Mouse (Mus musculus) limb, embryonic 12.5 days (tissue): ENCODE data around the gene Mmp14. TPM values are rescaled to one million over a fixed set of nuclear protein-coding genes. Genes with fewer than 3 reads are reported as not detected.

Source experiments
- ATAC-seq: fragments of 200-750 bp; cut with Nextera tagmentation; 2 replicates; pipeline ENCODE4 v1.8.0; 2017; ENCODE audit warnings: low read depth, moderate TSS enrichment; ENCODE audit not compliant: insufficient number of reproducible peaks, insufficient read depth, low FRiP score, low TSS enrichment
- H3K27ac ChIP-seq: fragments of 300-500 bp; sonication (generic); 2 replicates; pipeline ENCODE4 v1.5.1; 2016; ENCODE audit warnings: mild to moderate bottlenecking, moderate library complexity
- H3K27me3 ChIP-seq: fragments of 300-500 bp; sonication (generic); 2 replicates; pipeline ENCODE4 v1.6.1; 2016; ENCODE audit warnings: mild to moderate bottlenecking, moderate library complexity
- H3K36me3 ChIP-seq: fragments of 300-500 bp; sonication (generic); 2 replicates; pipeline ENCODE4 v1.6.1; 2016; ENCODE audit warnings: mild to moderate bottlenecking, moderate library complexity
- H3K4me1 ChIP-seq: fragments of 300-500 bp; sonication (generic); replicated peaks from 2 replicates; pipeline ENCODE4 v1.6.1; 2016
- H3K4me2 ChIP-seq: fragments of 300-500 bp; sonication (generic); 2 replicates; pipeline ENCODE4 v1.6.1; 2016; ENCODE audit warnings: mild to moderate bottlenecking, moderate library complexity
- H3K4me3 ChIP-seq: fragments of 300-500 bp; sonication (generic); replicated peaks from 2 replicates; pipeline ENCODE4 v1.5.1; 2016; ENCODE audit warnings: mild to moderate bottlenecking
- H3K9ac ChIP-seq: fragments of 300-500 bp; sonication (generic); replicated peaks from 2 replicates; pipeline ENCODE4 v1.6.1; 2016; ENCODE audit warnings: mild to moderate bottlenecking, moderate library complexity
- H3K9me3 ChIP-seq: fragments of 300-500 bp; sonication (generic); 2 replicates; pipeline ENCODE4 v1.6.1; 2016; ENCODE audit warnings: mild to moderate bottlenecking, moderate library complexity
- WGBS: fragments of 180-500 bp; shearing (Covaris S2); methylation state at CpG from one replicate; pipeline ENCODE4 v1.1.7; 2016; 5-methylcytosine and 5-hydroxymethylcytosine counted together
- polyA plus RNA-seq: library from polyadenylated mRNA; unstranded; fragments of >200 nt; fragmentation: Nextera tagmentation; extraction: Ambion mirVana; gene quantifications from 2 replicates; pipeline ENCODE4 v1.2.1, GENCODE M21; 2016

Gene Mmp14
- polyA plus RNA-seq, 1 experiment from 2014 or later: 149 TPM

DNA sequence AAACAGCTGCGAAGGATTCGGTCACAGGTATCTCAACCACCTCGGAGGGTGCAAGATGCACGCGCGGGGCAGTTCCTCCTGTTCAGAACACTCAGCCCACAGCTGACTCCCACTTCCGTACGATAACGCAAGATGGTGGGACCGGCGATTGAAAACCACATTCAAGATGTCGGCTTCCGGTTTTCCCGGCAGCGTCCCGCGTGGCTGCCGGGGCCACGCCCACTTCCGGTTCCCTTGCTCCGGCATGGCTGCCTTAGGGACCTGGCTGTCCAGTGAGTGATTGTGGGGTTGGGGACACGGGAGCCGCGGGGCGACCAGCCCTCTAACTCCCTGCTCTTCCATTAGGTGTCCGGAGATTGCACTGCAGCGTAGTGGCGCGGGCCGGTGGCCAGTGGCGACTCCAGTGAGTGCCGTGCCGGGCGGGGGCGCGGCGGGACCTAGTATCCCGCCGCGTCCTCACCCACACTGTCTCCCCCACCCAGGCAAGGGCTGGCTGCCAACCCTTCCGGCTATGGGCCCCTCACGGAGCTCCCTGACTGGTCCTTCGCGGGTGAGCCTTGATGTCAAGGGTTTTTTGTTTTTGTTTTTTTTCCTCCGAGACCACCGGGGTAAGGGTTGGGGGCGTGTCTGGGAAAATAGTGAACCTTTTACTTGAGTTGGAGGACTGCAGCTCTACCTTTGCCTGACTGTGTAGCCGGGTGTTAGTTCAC is 4.6 kb upstream of the Mmp14 start, which contains the start of gene Mrpl52:
TSS of gene Mrpl52 (plus strand) at position 221 of the 710 bp plus-strand sequence.
- Histone ChIP-seq H3K27ac (peak within 1 kb of the TSS; percentile 91), H3K27me3 (no peaks in the 10 kb centered on the region), H3K9me3 (0 out of 2 replicates have a peak, but pooled peaks cover 4% of the 10 kb centered on the region), H3K36me3 (peaks cover 18% of the 10 kb centered on the region), H3K4me1 (peaks cover 19% of the 10 kb centered on the region), H3K9ac (peak within 1 kb of the TSS; percentile 81), H3K4me2 (peak within 1 kb of the TSS; percentile 66), H3K4me3 (peak within 1 kb of the TSS; percentile 86)
- peak; percentile 81 for ATAC-seq
- WGBS: under 1% methylated on average over 48 of the region's 48 CpGs

DNA sequence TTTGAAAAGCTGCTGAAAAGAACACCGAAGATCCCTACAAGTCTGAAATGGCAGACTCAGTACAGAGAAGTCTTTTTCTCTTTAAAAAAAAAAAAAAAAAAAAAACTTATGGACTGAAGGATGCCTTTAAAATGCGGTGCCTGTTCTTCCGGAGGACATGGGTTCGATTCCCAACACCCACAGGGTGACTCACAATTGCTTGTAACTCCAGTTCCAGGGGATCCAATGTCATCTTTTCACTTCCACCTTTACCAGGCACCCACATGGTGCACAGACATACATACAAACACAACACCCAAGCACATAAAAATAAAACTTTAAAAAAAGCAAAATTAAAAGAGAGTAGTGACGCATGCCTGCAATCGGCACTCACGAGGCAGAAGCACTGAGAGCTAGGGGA is 3.7 kb upstream of the Mmp14 start:
- H3K9ac ChIP-seq: no peak overlapping the region
- H3K9me3 ChIP-seq: 0 out of 2 replicates have a peak, but pooled peaks cover 4% of the 10 kb centered on the region
- peaks cover 20% of the 10 kb centered on the region for H3K4me1 ChIP-seq
- WGBS: 93% methylated on average over 7 of the region's 7 CpGs
- no peaks in the 10 kb centered on the region for H3K27me3 ChIP-seq
- ATAC-seq: no peak
- peaks cover 18% of the 10 kb centered on the region for H3K36me3 ChIP-seq
- H3K4me2 ChIP-seq: peak overlapping the region; percentile 66
- H3K4me3 ChIP-seq: peak overlapping the region; percentile 86; the same call in 1 of the 2 replicates
- H3K27ac ChIP-seq: no peak overlapping the region

DNA sequence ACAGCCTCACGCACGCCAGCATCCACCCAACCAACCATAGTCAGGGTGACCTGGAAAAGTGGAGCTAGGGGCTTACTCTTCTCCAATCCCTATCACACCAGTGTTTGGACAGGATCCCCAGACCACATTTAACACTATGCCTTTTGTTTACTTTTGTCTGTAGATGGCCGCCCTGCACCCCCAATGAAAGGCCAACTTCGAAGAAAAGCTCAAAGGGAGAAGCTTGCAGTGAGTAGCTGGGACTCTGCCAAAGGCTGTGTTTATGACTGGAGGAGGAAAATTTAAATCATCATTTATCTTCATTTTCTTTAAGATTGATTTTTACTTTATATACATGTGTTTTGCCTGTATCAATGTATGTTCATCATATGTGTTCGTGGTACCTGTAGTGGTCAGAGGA is 3.0 kb upstream of the Mmp14 start:
- no peak overlapping the region for H3K27ac ChIP-seq
- peaks cover 18% of the 10 kb centered on the region for H3K36me3 ChIP-seq
- ATAC-seq: no peak
- peaks cover 27% of the 10 kb centered on the region for H3K4me1 ChIP-seq
- H3K27me3 ChIP-seq: no peaks in the 10 kb centered on the region
- WGBS: 96% methylated on average over 5 of the region's 5 CpGs
- no peak overlapping the region for H3K4me2 ChIP-seq
- H3K9ac ChIP-seq: no peak overlapping the region
- H3K4me3 ChIP-seq: no peak overlapping the region
- H3K9me3 ChIP-seq: 0 out of 2 replicates have a peak, but pooled peaks cover 2% of the 10 kb centered on the region

DNA sequence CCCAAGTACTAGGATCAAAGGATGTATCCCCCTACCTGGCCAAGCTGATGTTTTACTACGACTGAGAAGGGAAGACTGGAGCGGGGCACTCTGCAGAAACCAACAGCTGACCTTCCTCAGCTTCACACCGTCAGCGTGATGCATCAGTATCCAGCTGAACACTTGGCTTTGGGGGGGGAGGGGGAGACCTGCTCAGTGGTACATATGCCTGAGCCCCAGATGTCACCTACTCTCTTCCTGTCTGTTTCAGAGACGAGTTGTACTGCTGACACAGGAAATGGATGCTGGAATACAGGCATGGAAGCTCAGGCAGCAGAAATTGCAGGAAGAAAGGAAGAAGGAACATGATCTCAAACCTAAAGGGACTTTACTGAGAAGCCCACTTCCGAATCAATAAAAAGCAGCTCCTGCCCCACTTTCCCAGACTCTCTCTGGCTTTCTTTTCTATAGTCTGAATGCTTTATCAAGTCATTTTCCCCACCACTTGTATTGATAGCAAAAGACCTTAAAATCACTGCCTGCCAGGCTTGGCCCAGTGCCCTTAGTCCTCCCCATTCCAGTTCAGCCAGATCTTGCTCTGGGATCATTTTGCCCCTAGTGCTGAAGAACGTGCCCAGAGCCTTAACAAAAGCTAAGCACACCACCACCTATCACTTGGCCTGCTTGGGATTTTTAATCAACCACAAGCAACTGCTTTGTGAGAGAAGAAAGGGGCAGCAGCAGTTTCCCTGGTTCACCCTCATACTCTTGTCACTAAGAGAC is 1.9 kb upstream of the Mmp14 start:
- no peak for ATAC-seq
- Histone ChIP-seq H3K27ac (no peak overlapping the region), H3K9me3 (no peaks in the 10 kb centered on the region), H3K4me2 (peak overlapping the region; percentile 95; the same call in 1 of the 2 replicates), H3K4me1 (peaks cover 38% of the 10 kb centered on the region), H3K27me3 (no peaks in the 10 kb centered on the region), H3K4me3 (no peak overlapping the region), H3K36me3 (peaks cover 20% of the 10 kb centered on the region), H3K9ac (peak overlapping the region; percentile 99; the same call in 1 of the 2 replicates)
- WGBS: 57% methylated on average over 7 of the region's 7 CpGs

DNA sequence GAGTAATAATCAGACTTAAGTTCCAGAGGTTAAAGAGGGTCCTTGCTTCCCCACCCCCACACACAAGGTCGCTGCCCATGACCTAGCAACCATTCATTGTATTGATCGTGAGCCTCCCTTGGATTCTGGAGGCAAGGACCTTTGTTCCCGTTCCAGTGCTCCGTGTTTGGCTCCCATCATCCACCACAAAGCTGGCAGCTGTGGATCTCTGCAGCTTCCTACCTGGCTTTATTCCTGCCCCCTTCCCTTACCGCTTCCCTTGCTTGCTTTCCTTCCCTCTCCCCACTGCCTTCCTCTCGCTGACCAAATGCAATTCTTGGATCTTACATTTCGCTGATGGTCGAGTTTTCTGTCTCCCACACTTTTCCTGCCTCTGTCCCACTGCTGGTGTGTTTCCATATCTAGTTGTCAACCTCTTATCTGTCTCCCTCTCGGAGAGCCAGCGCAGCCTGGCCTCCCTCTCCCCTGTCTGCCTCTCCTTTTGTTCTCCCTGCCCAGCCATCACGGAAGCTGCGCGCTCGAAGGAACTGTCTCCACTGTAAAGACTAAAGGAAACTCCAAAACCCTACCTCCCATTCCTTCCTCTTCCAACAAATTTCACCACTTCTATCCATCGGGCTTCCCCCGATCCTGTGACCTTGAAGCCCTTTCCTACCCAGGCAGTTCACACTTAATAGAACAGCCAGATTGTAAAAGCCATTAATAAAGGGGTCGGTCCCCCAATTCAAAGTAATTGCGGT is 836 bp upstream of the Mmp14 start:
- Histone ChIP-seq H3K9ac (peak overlapping the region; percentile 99), H3K4me1 (peaks cover 46% of the 10 kb centered on the region), H3K9me3 (no peaks in the 10 kb centered on the region), H3K36me3 (peaks cover 29% of the 10 kb centered on the region), H3K27me3 (no peaks in the 10 kb centered on the region), H3K4me3 (peak overlapping the region; percentile 88), H3K27ac (peak overlapping the region; percentile 98), H3K4me2 (peak overlapping the region; percentile 95)
- 6% methylated on average over 18 of the region's 18 CpGs for WGBS
- ATAC-seq: no peak

DNA sequence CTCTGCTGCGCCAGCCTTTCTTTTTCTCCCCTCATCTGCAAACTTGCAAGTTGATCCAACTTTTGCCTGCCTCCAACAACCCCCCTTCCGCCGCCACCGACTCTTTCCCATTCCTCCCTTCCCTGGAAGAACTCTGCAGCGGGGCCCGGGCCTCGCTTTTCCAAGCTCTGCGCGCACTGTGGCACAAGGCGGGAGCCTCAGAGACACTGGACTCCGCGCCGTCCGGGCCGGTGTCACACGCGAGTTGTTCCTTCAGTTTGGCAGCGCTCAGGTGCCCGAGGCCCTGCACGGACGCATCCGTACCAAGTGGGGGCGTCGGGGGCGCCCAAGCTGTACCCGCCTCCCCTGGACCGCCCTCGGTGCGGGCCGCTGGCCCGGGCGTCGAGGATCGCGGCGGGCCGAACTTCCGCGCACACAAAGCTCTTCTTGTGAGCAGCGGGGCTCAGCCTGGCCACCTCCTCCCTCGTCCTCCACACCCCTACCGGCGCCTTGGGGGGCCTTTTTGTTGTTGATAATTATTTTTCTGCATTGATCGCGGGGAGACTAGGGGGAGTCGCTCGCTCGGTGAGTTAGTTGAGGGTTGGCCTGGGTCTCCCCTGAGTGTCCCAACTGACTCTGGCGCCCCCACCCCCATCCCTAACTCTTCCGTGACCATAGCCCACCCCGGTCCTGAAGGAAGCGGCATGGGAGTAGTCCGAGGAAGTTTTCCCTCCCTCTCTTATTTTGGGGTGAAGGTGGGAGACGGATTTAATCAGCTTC is 845 bp downstream of the Mmp14 start:
- Histone ChIP-seq H3K4me1 (peaks cover 42% of the 10 kb centered on the region), H3K4me3 (peak overlapping the region; percentile 88), H3K9me3 (no peaks in the 10 kb centered on the region), H3K27ac (peak overlapping the region; percentile 98), H3K4me2 (peak overlapping the region; percentile 95), H3K36me3 (peaks cover 46% of the 10 kb centered on the region), H3K9ac (peak overlapping the region; percentile 99), H3K27me3 (no peaks in the 10 kb centered on the region)
- ATAC-seq: peak; percentile 28; the same call in 1 of the 2 replicates
- 2% methylated on average over 54 of the region's 54 CpGs for WGBS

DNA sequence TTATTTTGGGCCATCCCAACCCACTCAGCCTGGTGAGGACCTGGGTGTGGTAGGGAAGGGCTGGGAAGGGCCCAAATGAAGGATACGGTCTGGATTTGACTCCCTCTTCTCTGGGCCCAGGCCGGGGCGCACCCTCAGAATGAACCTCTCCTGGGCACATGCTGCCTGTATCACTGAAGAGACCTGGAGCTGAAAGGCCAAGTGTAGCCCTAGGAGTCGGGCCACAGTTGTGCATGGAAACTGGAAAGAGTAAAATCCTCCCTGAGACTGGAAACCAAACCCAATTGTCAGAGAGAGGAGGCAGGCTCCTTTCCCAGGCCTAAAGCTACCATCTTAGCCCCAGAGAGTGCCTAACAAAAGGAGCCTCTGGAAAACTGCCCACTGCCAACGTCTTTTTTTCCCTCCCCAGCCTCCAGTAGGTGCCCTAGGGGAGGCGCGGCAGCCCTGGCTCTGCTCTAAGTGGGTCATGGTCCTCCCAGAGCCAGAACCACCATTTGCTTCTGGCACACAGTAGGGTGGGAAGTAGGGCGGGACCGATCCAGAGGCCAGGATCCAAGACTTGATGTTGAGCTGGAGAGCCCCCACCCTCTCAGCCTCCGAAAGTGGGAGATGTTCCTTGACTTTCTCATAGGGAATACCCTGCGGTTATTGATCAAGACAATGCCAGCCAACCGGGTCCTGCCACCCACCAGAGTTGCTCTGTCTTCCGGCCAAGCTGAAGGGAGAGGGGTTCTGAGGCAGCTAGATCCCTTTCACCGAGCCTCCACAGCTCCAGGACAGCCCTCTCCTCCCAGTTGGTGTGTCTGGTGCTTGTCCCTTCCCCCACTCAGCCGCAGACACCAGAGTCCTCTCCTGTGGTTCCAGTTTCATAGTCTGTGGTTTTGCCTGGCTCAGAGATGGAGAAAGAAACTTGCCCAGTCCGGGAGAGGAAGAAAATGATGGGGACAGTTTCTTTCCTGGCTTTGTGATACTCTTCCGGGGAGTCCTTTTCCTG is 1.7 kb downstream of the Mmp14 start:
- Histone ChIP-seq H3K4me1 (peaks cover 42% of the 10 kb centered on the region), H3K9me3 (no peaks in the 10 kb centered on the region), H3K36me3 (peaks cover 55% of the 10 kb centered on the region), H3K4me2 (peak overlapping the region; percentile 95), H3K27me3 (no peaks in the 10 kb centered on the region), H3K9ac (peak overlapping the region; percentile 99), H3K27ac (peak overlapping the region; percentile 98), H3K4me3 (peak overlapping the region; percentile 88)
- 34% methylated on average over 17 of the region's 17 CpGs for WGBS
- peak; percentile 14; the same call in 1 of the 2 replicates for ATAC-seq

DNA sequence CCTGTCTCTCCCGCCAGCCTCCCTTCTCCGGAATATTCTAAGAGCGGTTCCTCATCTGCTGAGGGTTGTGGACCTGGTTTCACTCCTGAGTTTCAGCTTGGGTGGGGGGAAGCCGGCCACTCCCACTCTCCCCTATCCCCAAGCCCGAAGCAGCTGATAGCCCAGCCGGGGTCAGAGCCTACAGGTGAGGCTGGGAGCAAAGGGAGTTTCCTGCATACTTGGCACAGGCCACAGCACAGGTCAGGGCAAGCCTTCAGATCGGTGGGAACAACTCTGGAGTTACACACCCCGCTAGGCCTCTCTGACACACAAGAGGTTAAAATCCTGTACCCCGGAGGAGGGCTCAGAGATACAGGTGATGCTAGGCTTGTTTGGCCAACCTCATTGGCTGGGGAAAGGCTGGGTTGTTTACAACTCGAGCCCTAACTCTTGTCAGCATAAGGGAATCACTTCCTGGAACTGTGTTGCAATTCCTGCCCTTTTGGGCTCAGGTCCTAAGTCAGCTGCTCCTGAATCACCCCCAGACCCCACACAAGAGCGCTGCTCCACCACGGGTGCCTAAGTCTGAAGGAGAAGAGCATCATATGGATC is 2.6 kb downstream of the Mmp14 start:
- Histone ChIP-seq H3K27me3 (no peaks in the 10 kb centered on the region), H3K27ac (peak overlapping the region; percentile 98; the same call in 1 of the 2 replicates), H3K4me2 (peak overlapping the region; percentile 95), H3K4me3 (peak overlapping the region; percentile 88), H3K4me1 (peaks cover 42% of the 10 kb centered on the region), H3K9ac (peak overlapping the region; percentile 99), H3K36me3 (peaks cover 56% of the 10 kb centered on the region), H3K9me3 (no peaks in the 10 kb centered on the region)
- ATAC-seq: no peak
- 58% methylated on average over 12 of the region's 12 CpGs for WGBS

DNA sequence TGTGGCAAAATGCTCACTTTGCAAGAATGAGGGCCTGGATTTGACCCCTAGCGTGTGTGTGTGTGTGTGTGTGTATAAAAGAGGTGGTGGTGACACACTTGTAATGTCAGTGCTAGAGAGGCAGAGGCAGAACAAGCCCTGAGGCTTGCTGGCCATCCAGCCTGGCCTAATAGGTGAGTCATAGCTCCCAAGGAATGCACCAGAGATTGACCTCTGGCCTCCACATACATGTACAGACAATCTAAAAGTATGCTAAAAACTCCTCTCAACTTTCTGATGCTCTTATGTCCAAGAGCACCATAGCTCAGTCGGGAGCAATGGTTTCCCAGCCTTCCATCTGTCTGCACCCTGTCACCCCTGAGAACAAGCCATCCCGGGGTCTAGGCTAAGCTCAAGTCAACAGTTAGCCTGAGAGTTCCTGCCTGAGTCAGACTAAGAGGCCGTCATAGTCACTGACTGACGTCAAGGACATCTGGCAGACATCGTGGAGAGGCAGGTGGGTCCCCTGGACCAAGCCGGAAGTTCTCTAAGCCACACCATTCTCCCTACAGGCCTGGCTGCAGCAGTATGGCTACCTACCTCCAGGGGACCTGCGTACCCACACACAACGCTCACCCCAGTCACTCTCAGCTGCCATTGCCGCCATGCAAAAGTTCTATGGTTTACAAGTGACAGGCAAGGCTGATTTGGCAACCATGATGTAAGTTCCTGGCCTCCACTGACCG is 3.9 kb downstream of the Mmp14 start:
- Histone ChIP-seq H3K4me1 (peaks cover 32% of the 10 kb centered on the region), H3K27me3 (no peaks in the 10 kb centered on the region), H3K9ac (no peak overlapping the region), H3K9me3 (no peaks in the 10 kb centered on the region), H3K27ac (no peak overlapping the region), H3K4me3 (no peak overlapping the region), H3K4me2 (no peak overlapping the region), H3K36me3 (peaks cover 60% of the 10 kb centered on the region)
- ATAC-seq: no peak
- 80% methylated on average over 11 of the region's 11 CpGs for WGBS
